Mouse (Mus musculus) megakaryocyte, embryonic 14.5 days (primary cell): ENCODE measurements around the gene 4930503B20Rik.

Experiments
- FLI1 ChIP-seq: IDR thresholded peaks from 2 replicates; pipeline ENCODE4 v1.6.1; 2012; ENCODE audit warnings: low read length, inconsistent platforms, mixed read lengths
- GATA1 ChIP-seq: IDR thresholded peaks from 3 replicates; pipeline ENCODE4 v1.6.1; 2012; ENCODE audit warnings: mixed read lengths, low read length, inconsistent platforms, borderline replicate concordance

DNA sequence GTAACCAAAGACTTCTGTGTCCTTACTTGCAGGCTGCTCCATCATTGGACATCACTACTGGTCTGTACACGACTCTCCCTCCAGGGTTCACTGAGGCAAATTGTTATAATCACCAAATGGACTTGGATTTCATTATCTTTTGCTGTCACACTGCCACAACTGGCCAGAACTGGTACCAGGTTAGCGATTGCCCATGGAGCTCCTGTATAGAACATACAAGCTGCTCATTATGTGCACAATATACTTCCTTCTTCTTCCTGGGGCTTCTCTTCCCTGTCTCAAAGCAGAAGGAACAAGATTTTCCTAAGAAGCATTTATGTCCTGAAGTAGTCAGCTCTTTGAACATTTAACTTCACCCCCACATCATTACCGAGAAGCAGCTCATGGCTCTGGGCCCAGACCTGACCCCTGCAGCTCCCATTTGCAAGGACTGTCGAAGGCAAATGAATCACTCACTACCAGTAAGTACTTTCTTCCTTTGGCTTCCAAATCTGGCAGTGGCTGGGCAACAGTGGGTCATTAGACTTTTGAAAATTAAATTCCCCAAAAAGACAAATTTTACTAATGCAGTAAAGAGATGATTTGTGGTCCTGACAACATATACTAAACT lies 9.2 kb downstream of the 4930503B20Rik start:
- no peak for TF ChIP-seq GATA1
- TF ChIP-seq FLI1, result no peak
